Mouse (Mus musculus): Measurements from ENCODE around the gene Clnk.
"Not testable (repeated sequence)": the region's sequence is repeated elsewhere in the genome, so short reads cannot be mapped to it uniquely, and the experiment has no call there.

Clnk gene

DNA sequence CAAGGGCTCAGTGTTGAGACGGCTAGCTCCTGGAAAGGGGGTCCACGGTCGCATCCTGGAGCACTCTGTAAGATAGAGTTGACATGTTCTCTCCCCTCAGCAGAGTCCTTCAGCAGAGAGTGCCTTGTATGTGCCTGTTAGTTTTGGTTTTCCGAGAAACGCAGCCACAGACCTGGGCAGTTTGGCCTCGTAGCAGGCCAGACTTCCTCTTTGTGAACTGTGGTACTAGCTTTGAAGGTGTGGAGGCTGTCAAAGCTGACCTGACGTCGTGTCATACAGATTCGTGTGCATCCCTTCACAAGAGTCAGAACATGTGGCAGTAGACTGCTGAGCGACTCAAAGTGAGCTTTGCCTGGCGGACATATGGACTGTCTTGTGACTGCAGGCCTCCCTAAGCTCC lies at the start of gene Clnk:
Gene Clnk (minus strand): TSS at position 191 of the 400 bp plus-strand sequence.
- no peak for DNase-seq

DNA sequence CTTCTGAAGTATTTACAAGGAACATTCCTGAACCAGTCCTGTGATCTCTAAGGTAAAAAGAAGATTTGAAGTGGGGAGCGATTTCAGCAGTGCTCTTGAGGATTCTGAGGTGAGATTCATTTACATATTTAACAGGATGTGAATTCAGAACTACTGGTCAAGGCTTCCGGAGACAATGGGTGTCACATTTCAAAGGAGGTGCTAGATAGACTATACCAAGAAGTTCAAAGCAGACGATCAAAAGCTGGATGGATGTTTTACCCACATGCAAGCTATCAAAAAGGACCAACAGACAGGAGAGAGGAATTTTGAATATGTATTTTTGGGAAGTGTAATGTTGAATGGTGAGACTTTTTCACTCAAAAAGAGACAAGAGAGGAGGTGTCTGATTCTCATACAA lies 28.7 kb upstream of the Clnk start:
- no peak for DNase-seq

DNA sequence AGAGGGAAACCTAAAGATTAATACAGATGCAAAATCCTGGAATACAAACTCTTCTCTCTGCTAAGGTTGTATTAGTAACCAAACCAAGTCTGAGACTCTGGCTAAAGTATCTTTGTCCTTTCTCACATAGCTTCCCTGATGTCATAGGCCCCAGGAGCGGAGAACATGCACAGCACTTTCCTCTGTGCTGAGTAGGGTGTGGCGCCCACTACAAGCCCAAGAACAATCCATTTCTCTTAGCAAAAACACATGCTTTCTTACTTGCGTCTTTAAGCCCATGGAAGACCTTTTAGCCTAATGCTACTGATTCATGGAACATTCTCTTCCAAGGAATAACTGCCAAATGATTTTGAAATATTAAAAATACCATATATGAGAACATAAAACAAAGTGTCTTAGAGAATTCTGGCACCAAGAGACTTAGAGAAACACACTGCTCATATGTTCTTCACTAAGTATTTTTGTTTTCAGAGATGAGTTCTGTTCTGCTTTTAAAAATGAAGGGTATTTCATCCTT lies 28.0 kb upstream of the Clnk start:
- no peak for DNase-seq

DNA sequence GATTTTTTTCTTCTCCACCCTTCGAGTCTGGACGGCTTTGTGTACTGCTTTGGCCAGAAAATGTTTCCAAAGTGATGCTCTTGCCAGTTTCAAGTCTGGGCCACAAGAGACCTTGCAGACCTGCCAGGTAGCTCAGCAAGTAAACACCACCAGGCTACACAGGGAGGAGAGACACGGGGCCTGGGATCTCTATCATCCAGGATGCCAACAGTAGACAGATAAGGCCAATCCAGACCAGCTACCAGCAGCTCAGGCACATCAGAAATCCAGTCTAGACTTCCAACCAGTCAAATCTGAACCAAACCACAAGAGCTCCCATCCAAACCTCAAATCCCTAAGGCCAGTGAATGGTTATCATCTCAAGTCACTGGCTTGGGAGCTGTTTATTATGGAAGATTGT lies 26.3 kb upstream of the Clnk start:
- no peak for DNase-seq

DNA sequence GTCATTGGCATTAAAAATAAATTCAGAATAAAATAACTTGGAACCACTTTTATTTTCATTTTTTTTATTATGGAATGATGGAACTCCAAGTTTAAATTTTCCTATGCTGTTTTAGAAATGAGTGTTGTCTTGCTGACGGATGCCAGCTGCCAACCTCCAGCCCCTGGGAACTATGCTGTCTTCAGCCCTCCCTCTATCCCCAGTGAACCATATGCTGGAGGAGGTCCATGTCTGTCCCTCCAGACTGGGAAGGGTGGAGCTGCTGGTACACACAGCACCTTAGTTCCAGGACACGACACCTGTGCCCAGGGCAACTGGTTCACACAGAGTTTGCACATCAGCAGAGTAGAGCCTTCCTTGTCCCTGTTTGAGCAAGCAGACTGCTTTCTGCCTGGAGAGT lies 22.4 kb upstream of the Clnk start:
- DNase-seq = peak in 1 of 2 experiments; percentile 5

DNA sequence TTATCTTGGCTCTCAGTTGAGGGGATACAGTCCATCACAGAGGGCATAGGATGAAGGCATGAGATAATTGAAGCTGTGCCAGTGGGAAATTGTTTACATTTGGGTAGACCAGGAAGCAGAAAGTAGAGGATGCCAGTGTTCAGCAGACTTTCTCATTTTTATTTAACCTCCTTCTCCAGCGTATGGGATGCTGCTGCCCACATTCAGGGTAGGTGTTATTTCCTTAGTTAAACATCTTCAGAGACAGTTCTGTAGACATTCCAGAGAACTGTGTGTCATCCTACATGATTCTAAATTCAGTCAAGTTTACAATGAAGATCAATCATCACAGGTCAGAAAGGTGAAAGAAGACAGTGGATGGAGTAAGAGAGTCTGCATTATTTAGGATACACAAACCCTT lies 12.0 kb upstream of the Clnk start:
- no peak for DNase-seq

DNA sequence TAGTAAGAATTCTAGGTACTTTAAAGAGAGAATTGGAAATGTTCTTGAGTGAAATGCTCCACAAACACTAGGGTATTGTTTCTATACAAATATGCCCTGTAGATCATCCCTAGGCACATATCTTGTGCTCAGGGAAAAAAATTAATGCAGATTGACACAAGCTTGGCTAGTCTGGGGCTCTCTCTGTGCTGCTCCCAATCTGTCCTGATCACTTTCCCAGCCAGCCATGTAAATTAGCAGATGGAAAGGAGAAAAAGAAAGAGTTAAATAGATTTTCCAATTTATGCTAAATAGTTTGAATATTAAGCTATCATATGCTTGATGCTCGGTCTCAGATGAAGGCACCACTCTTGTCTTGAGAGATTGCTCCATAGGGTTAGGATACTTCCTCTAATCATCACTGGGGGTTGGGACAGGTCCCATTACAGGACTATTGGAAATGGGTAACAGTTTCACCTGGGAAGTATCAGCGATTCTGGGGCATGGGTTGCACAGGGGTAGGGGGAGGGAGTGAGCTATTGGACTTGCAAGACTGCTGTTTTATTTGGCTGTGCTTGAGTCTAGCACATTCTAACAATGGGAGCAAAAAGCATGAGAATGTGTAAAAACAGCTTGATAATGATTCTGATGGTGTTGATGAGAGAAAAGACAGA lies 10.1 kb upstream of the Clnk start:
- no peak for DNase-seq

DNA sequence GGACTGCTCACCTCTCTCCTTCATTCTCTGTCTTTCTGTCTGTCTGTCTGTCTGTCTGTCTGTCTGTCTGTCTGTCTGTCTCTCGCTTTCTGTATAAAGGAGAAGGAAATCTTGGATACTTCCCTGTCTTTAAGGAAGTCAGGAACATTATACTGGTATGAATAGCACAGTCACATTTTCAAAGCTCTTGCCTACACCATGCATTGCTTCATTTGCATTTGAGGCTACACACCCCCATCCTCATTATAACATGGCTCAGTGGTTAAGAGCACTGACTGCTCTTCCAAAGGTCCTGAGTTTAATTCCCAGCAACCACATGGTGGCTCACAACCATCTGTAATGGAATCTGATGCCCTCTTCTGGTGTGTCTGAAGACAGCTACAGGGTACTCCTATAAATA lies 6.0 kb upstream of the Clnk start:
- not testable (repeated sequence) for DNase-seq

DNA sequence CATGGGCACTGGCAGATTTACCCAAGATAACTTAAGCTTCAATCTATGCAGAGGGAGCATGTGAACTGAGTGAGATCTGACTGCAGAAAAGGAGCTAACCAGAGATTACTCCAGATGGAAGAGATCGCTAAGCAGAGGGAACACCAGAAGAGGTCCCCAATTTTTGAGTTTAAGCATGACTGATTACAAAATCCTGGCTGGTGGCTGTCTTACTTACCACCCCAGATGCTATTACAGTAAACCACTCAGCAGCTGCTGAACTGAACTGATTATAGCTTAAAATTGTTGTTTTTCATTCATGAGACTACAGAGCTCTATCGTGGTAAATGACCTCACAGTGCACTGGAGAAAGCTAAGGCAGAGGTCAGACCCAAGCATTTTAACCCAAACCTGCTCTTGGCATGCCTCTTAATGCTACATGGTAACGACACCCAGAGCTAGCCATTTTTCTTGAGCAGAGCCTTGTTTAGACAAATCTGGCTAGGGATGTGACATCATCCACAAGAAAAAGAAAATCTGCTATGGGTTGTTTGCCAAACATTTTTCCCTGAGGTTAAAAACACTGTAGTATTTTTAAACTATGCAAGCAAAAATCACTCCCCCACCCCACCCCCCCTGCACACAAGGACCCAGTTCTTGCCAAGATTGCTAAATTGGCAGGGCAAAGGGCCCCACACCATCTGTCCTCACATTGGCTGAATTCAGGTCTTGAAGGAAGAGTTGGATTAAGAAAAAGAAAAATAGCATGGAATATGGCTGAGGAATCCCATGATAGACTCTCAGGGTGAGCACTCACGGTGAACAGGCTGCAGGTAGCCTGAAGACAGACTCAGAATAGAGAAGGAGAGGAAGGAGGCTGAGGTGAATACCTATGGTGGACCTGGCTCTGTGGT lies 5.4 kb upstream of the Clnk start:
- DNase-seq = peak; percentile 79 to 80

DNA sequence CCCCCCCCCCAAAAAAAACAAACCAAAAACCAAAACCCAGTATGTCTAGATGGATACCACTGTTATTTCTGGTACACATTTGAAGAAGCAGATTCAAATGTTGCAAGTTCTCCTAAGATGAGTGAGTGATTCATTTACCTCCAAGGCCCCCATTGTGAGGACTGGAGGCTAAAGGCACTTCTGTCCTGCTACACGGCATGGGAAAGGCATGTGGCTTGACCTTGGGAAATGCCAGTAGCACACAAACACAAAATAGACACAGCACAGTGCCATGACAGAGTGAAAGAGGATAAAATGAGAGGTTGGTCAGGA lies 4.8 kb upstream of the Clnk start:
- DNase-seq = no peak

DNA sequence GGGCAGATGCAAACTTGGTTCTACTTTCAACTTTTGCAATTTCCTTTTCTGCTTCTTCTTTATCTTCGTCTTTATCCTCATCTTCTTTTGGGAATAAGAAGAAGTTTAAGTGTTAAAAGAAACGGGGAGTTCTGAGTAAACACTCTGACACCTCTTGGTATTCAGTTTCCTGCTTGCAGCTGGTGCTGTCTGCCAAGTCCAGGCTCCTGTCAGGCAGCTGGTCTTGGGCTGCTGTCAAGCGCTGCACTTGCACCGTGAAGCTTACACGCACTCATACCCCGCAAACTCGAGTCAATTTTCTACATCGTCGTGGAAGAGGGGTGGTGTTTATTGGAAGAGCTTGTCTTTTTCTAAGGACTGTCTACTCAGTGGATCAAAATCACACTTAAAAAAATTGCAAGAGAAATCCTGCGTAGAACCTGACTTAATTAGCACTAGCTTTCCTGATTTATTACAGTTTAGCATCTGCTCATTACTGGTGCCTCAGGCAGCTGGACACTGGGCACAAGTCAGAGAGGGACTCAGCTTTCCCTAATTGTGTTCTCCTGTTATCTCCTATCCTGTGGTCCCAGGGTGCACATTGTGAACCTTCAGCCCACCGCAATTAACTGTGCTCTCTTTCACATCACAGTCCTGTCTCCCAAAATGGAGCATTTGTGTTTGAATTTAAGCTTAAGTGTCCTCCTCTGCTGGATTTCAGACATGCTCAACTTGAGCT lies 3.5 kb upstream of the Clnk start:
- DNase-seq = no peak

DNA sequence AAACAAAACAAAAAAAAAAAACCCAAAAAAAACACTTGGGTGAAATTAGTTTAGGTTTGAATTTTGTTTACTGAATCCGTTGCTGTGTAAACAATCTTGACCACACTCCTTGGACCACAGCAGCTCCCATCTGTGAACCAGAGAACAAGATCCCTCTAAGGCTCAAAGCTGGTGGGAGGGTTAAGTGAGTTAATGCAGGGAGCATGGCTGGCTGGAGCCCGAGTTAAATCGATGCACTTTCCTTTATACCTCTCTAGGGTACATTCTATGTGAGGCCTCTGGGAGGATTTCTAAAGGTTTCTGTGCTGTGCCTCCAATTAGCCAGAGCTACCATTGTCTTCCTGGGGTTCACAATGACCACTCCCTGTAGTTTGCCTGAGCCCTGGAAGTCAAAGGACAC lies 1.2 kb downstream of the Clnk start:
- no peak for DNase-seq

DNA sequence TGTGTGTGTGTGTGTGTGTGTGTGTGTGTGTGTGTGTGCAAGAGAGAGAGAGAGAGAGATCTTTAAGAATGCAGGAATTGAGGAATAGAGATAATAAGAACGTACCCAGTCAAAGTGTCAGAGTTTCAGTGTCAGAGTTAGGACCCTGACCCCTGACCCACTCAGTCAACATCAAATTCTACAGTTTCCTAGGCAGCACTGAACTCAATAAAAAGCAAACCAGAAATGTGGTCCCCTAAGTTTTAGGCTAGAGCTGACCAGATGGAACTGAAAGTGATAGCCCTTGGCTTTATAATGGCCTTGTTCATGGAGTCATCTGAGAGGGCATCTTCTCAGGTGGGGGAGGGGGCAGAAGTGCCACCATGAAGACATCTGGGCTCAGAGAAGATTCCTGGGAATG lies 1.7 kb downstream of the Clnk start:
- DNase-seq = no peak

DNA sequence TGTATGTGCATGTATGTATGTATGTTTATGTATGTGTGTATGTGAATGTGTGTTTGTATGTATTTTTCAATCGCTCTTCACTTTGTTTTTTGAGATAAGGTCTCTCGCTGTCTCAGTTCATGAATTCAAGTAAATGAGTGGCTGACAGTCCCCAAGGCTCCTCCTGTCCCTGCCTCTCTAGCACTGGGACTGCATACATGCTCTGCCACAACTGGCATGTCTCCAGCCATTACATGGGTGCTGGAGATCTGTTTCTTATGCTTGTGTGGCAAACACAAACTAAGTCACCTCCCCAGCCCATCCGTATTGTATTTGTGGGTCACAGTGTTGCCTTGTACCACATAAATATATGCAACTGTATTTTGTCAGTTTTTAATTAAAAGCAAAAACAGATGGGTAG lies 3.7 kb downstream of the Clnk start:
- DNase-seq = no peak

DNA sequence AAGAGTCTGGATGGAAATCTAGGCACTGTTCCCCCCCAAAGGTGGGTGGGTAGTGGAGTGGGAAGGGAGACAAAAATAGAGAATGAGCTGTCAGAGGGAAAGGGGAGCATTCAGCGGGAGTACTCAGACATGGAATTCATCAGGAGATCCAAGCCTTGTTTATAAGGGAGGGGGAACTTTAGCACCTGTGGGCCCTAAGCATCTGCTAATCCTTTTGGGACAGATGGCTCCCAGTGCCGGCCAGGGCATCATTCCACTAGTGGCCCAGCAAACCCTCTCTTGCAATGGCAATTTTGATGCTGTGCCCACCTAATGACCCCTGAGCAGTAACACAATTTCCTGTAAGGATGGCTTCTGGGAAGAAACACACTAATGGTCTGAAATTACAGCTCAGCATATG lies 5.0 kb downstream of the Clnk start:
- DNase-seq = peak; percentile 96

DNA sequence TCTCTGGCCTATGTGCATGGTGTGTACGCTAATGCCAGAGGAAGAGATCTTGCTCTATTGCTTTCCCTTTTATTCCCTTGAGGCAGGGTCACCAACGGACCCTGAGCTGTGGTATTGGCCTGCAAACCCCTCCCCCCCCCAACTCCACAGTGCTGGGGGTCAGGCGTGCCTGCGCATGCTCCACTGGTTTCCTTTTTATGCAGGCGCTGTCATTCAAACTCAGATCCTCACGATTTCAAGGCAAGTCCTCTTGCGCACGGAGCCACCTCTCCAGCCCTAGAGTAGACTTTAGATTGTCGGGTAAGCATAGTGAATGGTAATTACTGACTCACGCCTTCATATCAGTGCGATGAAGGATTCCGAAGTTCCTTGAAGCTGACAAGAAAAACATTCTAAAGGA lies 6.1 kb downstream of the Clnk start:
- DNase-seq = no peak

DNA sequence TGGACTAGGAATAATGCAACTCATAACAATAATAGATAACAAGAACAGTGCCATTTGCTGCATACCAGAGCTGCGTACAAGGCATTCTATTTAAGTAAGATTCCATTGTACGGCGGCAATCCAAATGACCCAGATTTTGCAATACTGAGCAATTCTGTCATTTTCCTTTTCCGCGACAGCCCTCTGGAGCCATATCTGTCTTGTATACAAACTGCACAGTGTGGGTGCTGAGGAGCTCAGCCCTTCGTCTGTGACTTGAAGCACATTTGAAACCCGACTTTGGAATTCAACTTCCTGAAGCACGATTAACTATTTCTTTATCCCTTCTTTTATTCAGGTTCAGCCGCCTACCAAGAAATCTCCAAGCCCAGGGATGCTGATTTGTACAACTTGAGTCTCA lies 6.6 kb downstream of the Clnk start:
- DNase-seq = peak; percentile 62

DNA sequence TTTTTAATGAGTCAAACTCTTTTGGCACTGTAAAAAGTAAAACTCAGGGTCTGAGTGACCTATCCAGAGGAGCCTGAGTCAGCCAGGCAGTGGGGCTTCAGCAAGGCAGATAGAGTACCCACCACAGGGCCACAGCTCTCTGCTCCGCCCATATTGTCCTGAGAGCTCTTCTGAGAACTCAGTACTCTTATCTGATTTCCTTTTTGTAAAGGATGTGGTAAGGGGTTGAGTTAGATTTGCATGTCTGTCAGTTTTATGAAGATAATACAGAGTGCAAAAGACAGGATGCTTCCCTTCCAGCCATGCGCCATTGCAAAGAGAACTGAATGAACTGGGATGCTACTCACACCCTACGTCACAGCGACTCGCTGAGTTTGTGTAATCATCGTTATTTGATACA lies 12.0 kb downstream of the Clnk start:
- DNase-seq = no peak

DNA sequence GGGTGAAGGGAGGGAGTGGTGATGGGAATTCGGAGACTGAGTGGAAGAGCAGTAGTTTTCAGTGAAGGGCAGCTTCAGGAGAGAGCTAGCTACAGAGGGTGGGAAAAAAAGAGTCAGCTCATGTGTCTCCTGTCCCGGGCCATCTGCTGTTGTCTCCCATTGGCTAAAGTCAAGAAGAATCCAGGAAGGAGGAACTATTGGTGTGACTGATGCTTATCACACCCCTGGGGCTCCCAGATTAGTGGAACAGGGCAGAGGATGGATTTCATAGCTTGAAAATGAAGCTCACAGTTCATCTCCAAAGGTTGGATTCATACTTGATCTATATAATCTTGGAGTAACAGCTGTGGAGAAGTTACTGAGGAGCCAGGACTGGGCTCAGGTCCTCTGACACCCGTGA lies 13.6 kb downstream of the Clnk start:
- DNase-seq = no peak

DNA sequence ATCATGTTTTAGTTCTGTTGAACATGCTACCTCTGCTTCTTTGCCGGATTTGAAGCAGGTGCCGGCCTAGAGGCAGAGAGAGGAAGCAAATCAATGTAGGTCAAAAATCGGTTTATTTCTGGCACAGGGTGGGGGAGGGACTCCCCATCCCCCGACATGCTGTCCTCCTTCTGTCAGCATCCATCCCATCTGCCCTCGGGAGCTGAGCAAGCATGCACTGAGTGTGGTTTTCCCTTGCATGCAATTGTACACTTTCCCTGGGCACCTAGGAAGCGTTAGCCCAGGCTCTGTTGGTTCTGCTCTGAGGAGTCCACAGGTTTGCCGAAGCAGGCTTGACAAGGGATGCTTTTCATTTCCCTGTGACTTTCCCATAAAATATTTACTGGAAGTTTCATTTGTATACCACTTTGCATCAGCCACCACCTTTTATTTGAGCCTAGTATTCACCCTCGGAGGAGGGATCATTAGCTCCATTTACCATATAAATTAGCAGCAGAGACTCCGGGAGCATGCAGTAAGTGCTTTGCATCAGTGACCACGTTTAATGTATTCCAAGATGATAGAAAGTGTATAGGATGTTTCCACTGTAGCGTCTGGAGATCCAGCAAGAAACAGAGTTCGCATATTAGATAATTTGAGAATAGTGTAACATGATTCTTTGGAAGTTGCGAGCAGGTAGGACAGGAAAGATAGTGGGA lies 14.2 kb downstream of the Clnk start:
- DNase-seq = peak; percentile 83 to 85

DNA sequence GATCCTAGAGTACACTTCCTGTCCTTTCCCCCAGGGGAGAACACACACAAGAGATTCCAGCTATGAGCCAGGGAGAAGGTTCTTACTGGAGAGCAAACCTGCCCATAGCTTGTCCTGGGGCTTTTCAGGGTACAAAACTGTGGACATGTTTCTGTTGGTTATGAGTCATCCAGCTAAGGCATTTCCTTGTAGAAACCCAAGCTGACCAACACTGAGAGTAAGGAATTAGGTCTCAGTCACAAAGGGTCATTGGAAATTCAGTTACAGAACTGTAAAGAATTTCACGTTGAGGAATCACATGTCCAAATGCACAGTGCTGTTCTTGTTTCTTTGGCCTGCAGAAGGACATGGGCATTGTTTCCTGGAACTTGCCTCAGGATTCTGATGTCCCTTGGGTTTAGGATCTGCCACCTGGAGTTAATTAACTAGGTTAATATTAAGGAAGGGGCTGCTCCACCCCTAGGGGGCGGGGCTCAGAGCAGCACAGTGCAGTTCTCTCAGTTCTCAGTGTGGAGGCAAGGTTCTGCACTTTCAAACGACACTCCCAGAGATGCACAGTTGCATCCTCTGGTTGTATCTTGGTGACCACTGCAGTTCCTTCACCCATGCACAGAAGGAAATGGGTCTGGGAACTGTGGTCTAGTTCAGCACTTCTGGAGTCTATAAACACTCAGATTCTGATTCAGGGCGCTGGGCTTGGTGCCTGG lies 18.4 kb downstream of the Clnk start:
- no peak for DNase-seq

DNA sequence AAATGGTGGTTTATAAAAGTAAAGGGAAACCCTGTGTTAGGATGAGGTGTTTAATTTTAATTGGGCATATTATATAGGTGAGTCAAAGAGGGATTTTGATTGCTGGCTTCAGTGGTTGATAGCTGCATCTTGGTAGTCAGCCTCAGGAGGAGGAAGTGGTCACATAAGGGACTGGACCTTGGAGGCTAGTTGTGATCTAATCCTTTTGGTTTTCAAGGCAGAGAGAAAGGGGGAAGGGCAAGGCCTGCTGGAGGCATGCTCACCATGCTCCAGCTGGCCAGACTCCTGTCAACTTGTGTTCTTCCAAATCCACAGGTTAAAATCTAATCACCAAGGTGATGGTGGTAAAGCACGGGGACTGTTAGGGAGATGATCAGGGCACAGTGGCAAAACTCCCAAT lies 19.0 kb downstream of the Clnk start:
- peak in 1 of 2 experiments; percentile 13 for DNase-seq

DNA sequence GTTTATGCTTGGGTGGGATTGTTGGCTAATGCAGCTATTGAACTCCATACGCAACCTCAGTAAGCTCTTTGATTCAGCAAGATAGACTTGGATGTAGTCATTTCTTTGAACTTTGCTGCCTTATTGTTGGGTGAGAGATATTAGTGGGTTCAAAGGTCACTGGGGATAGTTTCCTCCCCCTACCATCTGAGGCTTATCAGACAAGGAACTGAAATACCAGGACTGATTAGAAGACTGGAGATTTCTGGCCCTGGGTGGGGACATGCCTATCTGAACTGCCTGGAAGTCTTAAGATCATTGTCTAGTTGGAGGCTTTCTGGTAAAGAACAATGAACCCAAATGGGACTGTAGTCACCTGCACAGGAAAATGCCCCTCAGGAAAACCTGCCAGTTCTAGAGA lies 26.4 kb downstream of the Clnk start:
- DNase-seq = no peak
